Mouse (Mus musculus) heart, embryonic 11.5 days (tissue): ENCODE measurements around the gene Wbp4. TPM values are rescaled to one million over a fixed set of nuclear protein-coding genes. Genes with fewer than 3 reads are reported as not detected.
"Not testable (repeated sequence)": the region's sequence is repeated elsewhere in the genome, so short reads cannot be mapped to it uniquely, and the experiment has no call there.

Experiments used
- ATAC-seq: fragments of 200-750 bp; cut with Nextera tagmentation; replicated peaks from 2 replicates; pipeline ENCODE4 v1.8.0; 2017; ENCODE audit warnings: moderate library complexity; ENCODE audit not compliant: insufficient number of reproducible peaks, low FRiP score, low TSS enrichment
- H3K27ac ChIP-seq: fragments of 300-500 bp; sonication (generic); 2 replicates; pipeline ENCODE4 v1.5.1; 2014; ENCODE audit warnings: mild to moderate bottlenecking, low read depth, low read length
- H3K27me3 ChIP-seq: fragments of 300-500 bp; sonication (generic); 2 replicates; pipeline ENCODE4 v1.6.1; 2014; ENCODE audit warnings: mild to moderate bottlenecking, low read length, mixed read lengths; ENCODE audit not compliant: control insufficient read depth, insufficient read depth
- H3K36me3 ChIP-seq: fragments of 300-500 bp; sonication (generic); 2 replicates; pipeline ENCODE4 v1.6.1; 2014; ENCODE audit warnings: mild to moderate bottlenecking, low read length, moderate library complexity, mixed read lengths; ENCODE audit not compliant: control insufficient read depth, insufficient read depth
- H3K4me1 ChIP-seq: fragments of 300-500 bp; sonication (generic); 2 replicates; pipeline ENCODE4 v1.6.1; 2014; ENCODE audit warnings: low read length; ENCODE audit not compliant: control insufficient read depth, insufficient read depth
- H3K4me2 ChIP-seq: fragments of 300-500 bp; sonication (generic); 2 replicates; pipeline ENCODE4 v1.6.1; 2014; ENCODE audit warnings: mild to moderate bottlenecking, moderate library complexity
- H3K4me3 ChIP-seq: fragments of 300-500 bp; sonication (generic); 2 replicates; pipeline ENCODE4 v1.5.1; 2014; ENCODE audit warnings: low read depth, low read length
- H3K9ac ChIP-seq: fragments of 300-500 bp; sonication (generic); 2 replicates; pipeline ENCODE4 v1.6.1; 2014; ENCODE audit warnings: mild to moderate bottlenecking, low read depth, low read length, moderate library complexity
- H3K9me3 ChIP-seq: fragments of 300-500 bp; sonication (generic); replicated peaks from 2 replicates; pipeline ENCODE4 v1.6.1; 2016; ENCODE audit warnings: low read length; ENCODE audit not compliant: control insufficient read depth
- WGBS: fragments of 180-500 bp; shearing (Covaris S2); extraction: QIAGEN DNeasy Blood & Tissue Kit; methylation state at CpG from one replicate; pipeline ENCODE4 v1.1.7; 2014; ENCODE audit not compliant: insufficient replicate concordance; 5-methylcytosine and 5-hydroxymethylcytosine counted together
- polyA plus RNA-seq: library from polyadenylated mRNA; unstranded; fragments of >200 nt; fragmentation: Nextera tagmentation; extraction: Ambion mirVana; gene quantifications from 2 replicates; pipeline ENCODE4 v1.2.1, GENCODE M21; 2014

The Wbp4 gene
- 35.7 and 38.2 TPM in 2 replicates for polyA plus RNA-seq

DNA sequence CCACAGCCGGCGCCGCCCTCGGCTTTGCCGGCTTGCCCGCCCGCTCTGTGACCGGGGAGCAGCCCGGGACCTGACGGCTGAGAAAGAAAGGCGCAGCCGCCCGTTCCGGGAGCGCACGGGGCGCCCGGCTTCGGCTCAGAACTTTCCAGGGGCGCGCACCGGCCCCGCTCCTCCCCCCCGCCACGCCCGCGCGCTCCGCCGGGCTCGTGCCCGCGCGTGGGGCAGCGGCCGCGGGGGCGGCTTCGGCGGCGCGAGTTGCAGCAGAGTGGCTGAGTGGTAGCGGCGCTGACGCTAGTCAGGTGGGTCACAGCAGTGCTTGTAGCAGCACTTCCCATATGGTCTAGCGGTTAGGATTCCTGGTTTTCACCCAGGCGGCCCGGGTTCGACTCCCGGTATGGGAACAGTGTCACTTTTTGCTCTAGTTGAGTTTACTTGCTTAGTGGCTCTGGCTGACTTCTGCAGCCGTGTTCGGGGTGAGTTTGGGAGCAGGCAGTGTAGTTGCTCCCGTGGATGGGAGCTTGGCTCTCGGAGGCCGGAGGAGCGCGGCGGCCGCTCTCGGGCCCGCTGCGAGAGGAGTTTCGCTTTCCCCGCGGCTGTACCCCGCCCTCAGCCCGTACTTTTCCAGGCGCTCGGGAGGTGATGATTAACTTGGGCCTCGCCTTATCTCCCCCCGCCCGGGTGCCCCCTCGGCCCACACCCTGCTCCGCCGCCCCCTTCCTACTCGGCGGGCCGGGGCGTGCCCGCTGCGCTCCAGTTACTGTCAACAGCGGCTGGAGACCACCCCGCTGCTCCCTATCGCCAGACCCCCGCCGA lies at the start of gene Wbp4:
Wbp4 (minus strand) TSS at position 182 of the 813 bp plus-strand sequence.
- Histone ChIP-seq H3K4me3 (peak within 1 kb of the TSS; percentile 96), H3K4me2 (peak within 1 kb of the TSS; percentile 81), H3K9ac (peak within 1 kb of the TSS; percentile 99), H3K9me3 (no peaks in the 10 kb centered on the region), H3K4me1 (peaks cover 25% of the 10 kb centered on the region), H3K36me3 (peaks cover 3% of the 10 kb centered on the region), H3K27me3 (no peaks in the 10 kb centered on the region), H3K27ac (peak within 1 kb of the TSS; percentile 100)
- peak; percentile 87 for ATAC-seq
- WGBS: under 1% methylated on average over 70 of the region's 86 CpGs

DNA sequence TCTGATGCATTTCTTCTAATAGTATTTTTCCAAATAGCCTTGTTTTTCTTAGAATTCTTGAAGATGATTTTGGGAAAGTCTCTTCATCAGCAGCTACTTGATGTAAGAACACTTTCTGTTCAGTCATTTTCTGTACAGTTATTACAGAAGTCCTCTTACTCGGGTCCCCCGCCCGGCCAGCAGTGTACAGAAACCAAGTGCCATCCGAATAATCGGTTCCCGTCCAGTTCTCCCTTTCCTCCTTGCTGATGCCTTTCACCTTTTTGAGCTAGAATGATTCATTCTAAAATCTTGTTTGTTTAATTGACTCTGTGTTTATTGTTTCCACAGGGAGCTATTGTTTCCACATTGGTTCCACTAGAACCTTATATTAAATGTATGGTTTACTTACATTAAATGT lies 49.4 kb upstream of the Wbp4 start:
- Histone ChIP-seq H3K4me1 (peaks cover 6% of the 10 kb centered on the region), H3K27ac (no peak overlapping the region), H3K9ac (no peak overlapping the region), H3K27me3 (no peaks in the 10 kb centered on the region), H3K4me3 (no peak overlapping the region), H3K9me3 (no peaks in the 10 kb centered on the region), H3K36me3 (no peaks in the 10 kb centered on the region), H3K4me2 (peak overlapping the region; percentile 35)
- no peak for ATAC-seq
- 86% methylated on average over 6 of the region's 6 CpGs for WGBS

DNA sequence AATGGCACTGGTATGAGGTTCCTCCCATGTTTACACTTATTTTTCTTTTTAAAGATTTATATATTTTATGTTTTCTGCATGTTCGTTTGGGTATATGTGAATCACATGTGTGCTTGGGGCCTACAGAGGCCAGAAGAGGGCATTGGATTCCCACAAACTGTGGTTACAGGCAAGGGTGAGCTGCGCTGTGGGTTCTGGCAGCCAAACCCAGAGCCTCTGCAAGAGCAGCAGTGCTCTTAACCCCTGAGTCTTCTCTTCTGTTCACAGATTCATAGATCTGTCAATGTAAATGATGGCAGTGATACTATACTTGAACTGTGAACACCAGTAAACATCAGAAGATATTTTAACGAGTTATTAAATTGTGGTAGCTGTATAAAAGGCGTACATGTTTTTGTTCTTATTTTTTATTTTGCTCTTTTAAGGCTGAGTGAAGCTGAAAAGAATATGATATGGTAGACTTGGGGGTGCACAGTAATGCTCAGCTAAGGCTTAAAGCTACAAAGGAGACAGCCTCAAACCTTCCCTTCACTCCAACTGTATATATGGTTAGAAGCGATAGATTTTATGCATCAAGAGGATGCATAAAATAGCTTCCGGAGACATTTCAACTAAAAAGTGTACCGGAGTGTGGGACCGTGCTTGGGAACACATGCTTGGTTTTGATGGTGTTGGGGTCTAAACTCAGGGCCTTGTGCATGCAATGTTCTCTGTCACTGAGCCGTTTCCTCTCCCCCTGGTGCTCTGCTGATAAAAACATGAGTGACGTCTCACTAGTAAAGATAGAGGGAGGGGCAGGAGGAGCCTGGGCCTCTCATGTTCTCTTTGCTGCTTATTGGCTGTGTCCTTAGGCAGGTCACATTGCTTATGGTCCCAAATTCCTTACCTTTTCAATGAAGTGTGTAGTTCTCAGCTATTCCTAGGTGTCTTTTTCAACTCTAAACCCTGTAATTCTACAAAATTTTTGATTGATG lies 48.5 kb upstream of the Wbp4 start:
- no peaks in the 10 kb centered on the region for H3K36me3 ChIP-seq
- WGBS: 66% methylated on average over 10 of the region's 10 CpGs
- no peak overlapping the region for H3K9ac ChIP-seq
- peak overlapping the region; percentile 29; the same call in 1 of the 2 replicates for H3K27ac ChIP-seq
- peaks cover 3% of the 10 kb centered on the region for H3K4me1 ChIP-seq
- peak; percentile 88 for ATAC-seq
- H3K4me2 ChIP-seq: peak overlapping the region; percentile 35
- no peaks in the 10 kb centered on the region for H3K9me3 ChIP-seq
- no peaks in the 10 kb centered on the region for H3K27me3 ChIP-seq
- no peak overlapping the region for H3K4me3 ChIP-seq

DNA sequence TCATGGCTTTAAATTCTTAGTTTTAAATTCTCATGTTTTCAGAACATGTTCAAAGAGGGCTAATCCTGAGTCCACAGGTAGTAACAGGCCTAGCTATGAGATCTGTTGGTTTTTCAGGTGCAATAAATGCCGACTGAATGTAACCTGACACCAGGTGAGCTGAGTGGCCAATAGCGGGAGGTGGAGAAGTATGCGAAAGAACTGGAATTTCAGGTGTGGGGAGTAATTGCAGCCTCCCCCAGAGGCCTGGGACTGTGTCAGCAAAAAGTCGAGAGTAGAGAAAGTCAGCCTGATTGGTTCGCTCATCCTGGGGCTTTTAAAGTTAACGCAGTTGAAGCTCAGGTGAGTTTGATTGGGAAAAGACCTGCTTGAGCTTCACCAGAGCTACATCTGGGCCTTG lies 46.4 kb upstream of the Wbp4 start:
- Histone ChIP-seq H3K36me3 (no peaks in the 10 kb centered on the region), H3K4me1 (no peaks in the 10 kb centered on the region; the same call in 1 of the 2 replicates), H3K9me3 (no peaks in the 10 kb centered on the region), H3K4me3 (no peak overlapping the region), H3K27ac (no peak overlapping the region), H3K4me2 (no peak overlapping the region), H3K27me3 (no peaks in the 10 kb centered on the region), H3K9ac (no peak overlapping the region)
- ATAC-seq: no peak
- 61% methylated on average over 6 of the region's 6 CpGs for WGBS

DNA sequence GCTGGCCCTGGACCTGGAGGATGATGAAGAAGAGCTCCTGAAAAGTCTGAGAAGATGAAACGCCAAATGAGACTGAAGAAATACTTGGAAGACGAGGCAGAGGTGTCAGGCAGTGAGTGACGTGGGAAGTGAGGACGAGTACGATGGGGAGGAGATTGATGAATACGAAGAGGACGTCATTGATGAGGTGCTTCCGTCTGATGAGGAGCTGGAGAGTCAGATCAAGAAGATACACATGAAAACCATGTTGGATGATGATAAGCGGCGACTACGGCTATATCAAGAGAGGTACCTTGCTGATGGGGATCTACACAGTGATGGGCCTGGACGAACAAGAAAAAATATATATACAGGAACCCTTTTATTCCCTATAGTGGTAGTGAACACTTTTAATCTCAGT lies 44.8 kb upstream of the Wbp4 start:
- not testable (repeated sequence) for H3K27me3 ChIP-seq, ATAC-seq, H3K4me1 ChIP-seq, H3K4me3 ChIP-seq, H3K27ac ChIP-seq, H3K9me3 ChIP-seq, H3K36me3 ChIP-seq, H3K9ac ChIP-seq, H3K4me2 ChIP-seq
- whole genome bisulfite sequencing: 77% methylated on average over 12 of the region's 12 CpGs

DNA sequence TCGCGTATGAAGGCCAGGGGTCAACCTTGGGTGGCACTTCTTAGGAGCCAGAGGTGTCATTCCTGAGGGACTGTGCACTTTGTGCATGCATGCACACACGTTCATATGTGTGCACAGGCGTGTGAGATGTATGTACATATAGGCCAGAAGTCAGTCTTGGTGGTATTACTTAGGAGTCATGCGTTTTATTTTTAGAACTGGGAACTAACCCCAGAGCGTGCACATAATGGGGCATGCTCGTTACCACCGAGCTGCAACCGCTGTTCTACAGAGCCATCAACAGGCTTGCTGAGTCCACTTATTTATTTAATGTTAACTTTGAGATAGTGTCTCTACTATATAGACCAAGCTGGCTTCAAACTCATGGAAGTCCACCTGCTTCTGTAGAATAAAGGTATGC lies 41.1 kb upstream of the Wbp4 start:
- no peak for ATAC-seq
- H3K4me2 ChIP-seq: no peak overlapping the region
- no peak overlapping the region for H3K9ac ChIP-seq
- WGBS: 84% methylated on average over 9 of the region's 9 CpGs
- H3K4me3 ChIP-seq: no peak overlapping the region
- H3K27me3 ChIP-seq: no peaks in the 10 kb centered on the region
- H3K4me1 ChIP-seq: 0 out of 2 replicates have a peak, but pooled peaks cover 4% of the 10 kb centered on the region
- H3K36me3 ChIP-seq: no peaks in the 10 kb centered on the region
- no peak overlapping the region for H3K27ac ChIP-seq
- no peaks in the 10 kb centered on the region for H3K9me3 ChIP-seq

DNA sequence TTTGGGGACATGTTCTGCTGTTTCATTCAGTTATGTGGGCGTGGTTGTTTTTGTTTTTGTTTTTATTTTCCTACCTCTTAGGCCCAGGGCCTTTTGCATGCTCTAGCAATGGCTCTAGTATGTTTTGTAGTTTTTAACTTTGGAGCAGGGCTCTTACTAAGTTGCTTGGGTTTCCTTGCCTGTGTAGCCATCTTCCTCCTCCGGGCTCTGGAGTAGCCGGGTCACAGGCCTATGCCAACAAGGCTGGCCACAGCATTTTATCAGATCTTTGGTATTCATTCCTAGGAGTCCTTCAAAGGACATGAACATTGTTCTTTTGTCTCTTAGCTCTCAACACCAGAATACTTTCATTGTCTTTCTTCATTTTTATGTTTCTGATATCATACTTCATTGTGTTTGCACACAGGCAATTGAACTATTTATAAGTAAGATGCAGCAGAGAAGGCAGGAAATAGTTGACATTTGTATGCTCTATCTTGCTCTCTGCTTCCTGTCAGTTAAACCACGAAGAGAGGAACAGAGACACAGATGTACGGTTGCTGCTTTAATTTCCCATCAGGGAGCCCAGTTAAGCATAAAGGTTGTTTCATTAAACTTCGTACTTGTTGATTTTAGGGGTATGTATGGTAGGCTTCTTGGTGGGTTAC lies 40.3 kb upstream of the Wbp4 start:
- ATAC-seq: no peak
- no peaks in the 10 kb centered on the region for H3K36me3 ChIP-seq
- H3K4me2 ChIP-seq: no peak overlapping the region
- H3K4me1 ChIP-seq: 0 out of 2 replicates have a peak, but pooled peaks cover 4% of the 10 kb centered on the region
- WGBS: 64% methylated on average over 6 of the region's 6 CpGs
- 0 out of 2 replicates have a peak overlapping the region, but pooled peaks have one; percentile 15 for H3K27ac ChIP-seq
- no peaks in the 10 kb centered on the region for H3K9me3 ChIP-seq
- H3K9ac ChIP-seq: no peak overlapping the region
- H3K4me3 ChIP-seq: no peak overlapping the region
- H3K27me3 ChIP-seq: no peaks in the 10 kb centered on the region

DNA sequence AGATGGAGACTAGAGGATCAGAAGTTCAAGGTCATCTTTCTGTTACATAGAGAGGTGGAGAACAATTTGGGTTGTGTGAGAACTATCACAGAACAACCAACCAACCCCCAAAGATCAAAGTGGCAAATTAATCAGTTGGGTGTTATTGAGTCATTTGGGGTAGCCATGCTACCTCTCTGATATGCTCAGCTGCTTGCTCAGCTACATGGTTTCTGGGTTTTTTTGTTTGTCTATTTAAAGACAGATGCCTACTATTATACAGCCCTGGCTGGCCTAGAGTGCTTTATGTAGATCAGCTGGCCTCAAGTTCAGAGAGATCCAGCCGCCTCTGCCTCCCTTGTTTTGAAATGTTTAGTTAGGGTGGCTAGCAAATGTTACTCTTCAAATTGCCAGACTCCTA lies 39.7 kb upstream of the Wbp4 start:
- Histone ChIP-seq H3K4me3 (no peak overlapping the region), H3K27me3 (no peaks in the 10 kb centered on the region), H3K27ac (no peak overlapping the region), H3K9me3 (no peaks in the 10 kb centered on the region), H3K36me3 (no peaks in the 10 kb centered on the region), H3K4me2 (no peak overlapping the region), H3K9ac (no peak overlapping the region), H3K4me1 (0 out of 2 replicates have a peak, but pooled peaks cover 4% of the 10 kb centered on the region)
- WGBS: 92% methylated on average over 1 of the region's 1 CpGs
- ATAC-seq: no peak
